Mouse (Mus musculus) intestine, embryonic 14.5 days (tissue): ENCODE results near the gene S100a1. TPM values are rescaled to one million over a fixed set of nuclear protein-coding genes. Genes with fewer than 3 reads are reported as not detected.
A peak's percentile ranks its signal among the peaks of the same experiment; 100 is the strongest.

Experiments used
- ATAC-seq: fragments of 200-750 bp; cut with Nextera tagmentation; replicated peaks from 2 replicates; pipeline ENCODE4 v1.8.0; 2017; ENCODE audit warnings: low read depth, moderate number of reproducible peaks, moderate TSS enrichment, moderate library complexity; ENCODE audit not compliant: low FRiP score, low TSS enrichment
- DNase-seq: peaks from one replicate; pipeline ENCODE4 v3.0.0-alpha.2; 2018; ENCODE audit warnings: low spot score
- H3K27ac ChIP-seq: fragments of 300-500 bp; sonication (generic); 2 replicates; pipeline ENCODE4 v1.5.1; 2014; ENCODE audit warnings: low read depth, mild to moderate bottlenecking, control low read depth
- H3K27me3 ChIP-seq: fragments of 300-500 bp; sonication (generic); replicated peaks from 2 replicates; pipeline ENCODE4 v1.6.1; 2014; ENCODE audit warnings: low read length, control low read depth; ENCODE audit not compliant: control insufficient read depth, insufficient read depth
- H3K36me3 ChIP-seq: fragments of 300-500 bp; sonication (generic); 2 replicates; pipeline ENCODE4 v1.6.1; 2014; ENCODE audit warnings: low read length, control low read depth; ENCODE audit not compliant: control insufficient read depth, insufficient read depth
- H3K4me1 ChIP-seq: fragments of 300-500 bp; sonication (generic); replicated peaks from 2 replicates; pipeline ENCODE4 v1.6.1; 2014; ENCODE audit warnings: low read length, control low read depth, mixed read lengths; ENCODE audit not compliant: control insufficient read depth, insufficient read depth
- H3K4me2 ChIP-seq: fragments of 300-500 bp; sonication (generic); 2 replicates; pipeline ENCODE4 v1.6.1; 2014; ENCODE audit warnings: low read length
- H3K4me3 ChIP-seq: fragments of 300-500 bp; sonication (generic); 2 replicates; pipeline ENCODE4 v1.5.1; 2014; ENCODE audit warnings: low read depth, low read length, control low read depth, mixed read lengths
- H3K9ac ChIP-seq: fragments of 300-500 bp; sonication (generic); 2 replicates; pipeline ENCODE4 v1.6.1; 2014; ENCODE audit warnings: mild to moderate bottlenecking, low read length
- H3K9me3 ChIP-seq: fragments of 300-500 bp; sonication (generic); 2 replicates; pipeline ENCODE4 v1.6.1; 2016; ENCODE audit warnings: low read length, control low read depth; ENCODE audit not compliant: control insufficient read depth
- WGBS: fragments of 180-500 bp; shearing (Covaris S2); extraction: QIAGEN DNeasy Blood & Tissue Kit; methylation state at CpG from one replicate; pipeline ENCODE4 v1.1.7; 2014; 5-methylcytosine and 5-hydroxymethylcytosine counted together
- polyA plus RNA-seq: library from polyadenylated mRNA; unstranded; fragments of >200 nt; fragmentation: Nextera tagmentation; extraction: Ambion mirVana; gene quantifications from 2 replicates; pipeline ENCODE4 v1.2.1, GENCODE M21; 2014

Gene S100a1
- polyA plus RNA-seq, 1 experiment from 2014 or later, result 66.8 TPM

DNA sequence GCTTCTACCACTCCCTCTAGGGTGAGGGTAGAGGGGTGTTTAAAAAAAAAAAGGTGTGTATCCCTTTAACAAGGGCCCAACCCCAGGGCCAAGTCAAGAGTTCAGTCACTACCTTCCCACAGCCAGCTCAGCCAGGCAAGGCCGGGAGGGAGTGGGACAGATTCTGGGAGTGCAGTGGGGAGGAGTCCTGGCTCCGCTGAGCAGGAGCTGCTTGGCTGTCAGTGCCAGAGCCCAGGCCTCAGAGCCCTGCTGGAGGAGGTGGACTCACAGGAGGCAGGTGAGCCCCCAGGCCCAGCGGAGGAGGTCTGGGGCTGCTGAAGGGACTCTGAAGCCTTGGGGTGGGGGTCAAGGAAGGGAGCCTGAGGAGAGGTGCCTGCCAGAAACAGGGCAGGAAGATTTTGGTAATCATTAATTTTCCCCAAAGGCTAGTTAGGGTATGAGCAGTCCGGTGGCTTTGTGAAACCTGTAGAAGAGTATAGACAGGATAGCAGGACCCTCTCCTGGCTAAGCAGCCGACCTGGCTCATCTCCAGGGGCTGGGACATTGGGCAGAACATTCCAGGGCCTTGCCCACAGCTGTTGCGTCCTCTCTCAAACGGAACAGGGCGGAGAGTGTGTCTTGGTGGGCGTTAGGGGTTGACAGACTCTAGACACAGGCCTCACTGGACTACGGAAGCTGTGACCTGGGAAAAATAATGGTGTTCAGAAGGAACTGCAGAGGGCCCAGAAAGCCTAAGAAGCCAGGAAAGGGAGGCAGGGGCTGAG lies 23.1 kb upstream of the S100a1 start, which contains the start of gene S100a16:
TSS of gene S100a16 (plus strand) at position 114 of the 764 bp plus-strand sequence.
- Histone ChIP-seq H3K9ac (no peak within 1 kb of the TSS; the same call in none of the 2 replicates), H3K4me2 (peak within 1 kb of the TSS; percentile 39), H3K4me1 (peaks cover 8% of the 10 kb centered on the region), H3K9me3 (no peaks in the 10 kb centered on the region), H3K36me3 (no peaks in the 10 kb centered on the region), H3K27ac (peak within 1 kb of the TSS; percentile 25; the same call in 1 of the 2 replicates), H3K4me3 (peak within 1 kb of the TSS; percentile 20), H3K27me3 (no peaks in the 10 kb centered on the region)
- 31% methylated on average over 10 of the region's 10 CpGs for WGBS
- DNase-seq (peak; percentile 70), ATAC-seq (peak; percentile 85)

DNA sequence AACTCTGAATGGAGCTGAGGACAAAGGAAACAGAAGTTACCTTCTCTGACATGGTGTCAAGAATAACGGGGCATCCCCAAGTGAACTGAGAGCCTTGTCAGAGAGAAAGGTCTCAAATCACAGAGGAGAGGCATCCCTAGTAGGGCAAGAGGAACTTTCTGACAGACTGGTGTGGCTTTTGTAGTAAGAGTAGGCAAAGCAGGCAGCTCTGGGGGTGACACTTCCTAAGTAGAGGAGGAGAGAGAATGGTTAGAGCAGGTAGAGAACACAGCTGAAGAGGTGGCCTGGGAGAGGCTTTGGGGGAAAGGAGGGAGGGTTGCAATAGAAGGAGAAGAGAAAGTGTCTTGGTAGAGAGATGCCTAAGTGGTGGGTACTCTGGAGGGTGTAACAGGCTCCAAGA lies 21.3 kb upstream of the S100a1 start:
- H3K27ac ChIP-seq, result no peak overlapping the region
- H3K36me3 ChIP-seq, result no peaks in the 10 kb centered on the region
- H3K4me1 ChIP-seq, result peaks cover 8% of the 10 kb centered on the region
- no peak overlapping the region for H3K4me2 ChIP-seq
- H3K9ac ChIP-seq, result no peak overlapping the region
- 83% methylated on average over 1 of the region's 1 CpGs for WGBS
- H3K27me3 ChIP-seq, result no peaks in the 10 kb centered on the region
- H3K4me3 ChIP-seq, result no peak overlapping the region
- ATAC-seq (no peak), DNase-seq (no peak)
- H3K9me3 ChIP-seq, result no peaks in the 10 kb centered on the region

DNA sequence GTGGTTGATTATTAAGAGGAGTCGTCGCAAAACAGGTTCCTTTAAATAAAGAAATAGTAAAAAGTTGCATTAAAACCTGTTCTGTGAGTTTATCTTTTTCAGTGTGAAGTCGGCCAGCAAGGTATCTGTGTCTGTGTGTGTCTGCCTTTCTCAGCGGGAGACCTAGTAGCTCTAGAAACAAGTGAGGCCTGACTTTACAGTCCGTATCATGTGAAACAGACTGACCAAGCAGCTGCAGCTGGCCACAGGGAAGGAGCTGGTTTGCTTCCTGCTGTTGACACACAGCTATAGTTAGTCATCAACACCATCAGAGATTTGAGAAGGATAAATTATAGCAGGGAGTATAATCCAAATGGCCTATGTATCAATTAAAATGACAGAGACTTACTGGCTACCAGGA lies 17.5 kb upstream of the S100a1 start:
- H3K27ac ChIP-seq, result no peak overlapping the region
- no peak for ATAC-seq
- no peak overlapping the region for H3K9ac ChIP-seq
- no peaks in the 10 kb centered on the region for H3K4me1 ChIP-seq
- H3K9me3 ChIP-seq, result no peaks in the 10 kb centered on the region
- H3K4me3 ChIP-seq, result no peak overlapping the region
- H3K36me3 ChIP-seq, result no peaks in the 10 kb centered on the region
- H3K4me2 ChIP-seq, result no peak overlapping the region
- 67% methylated on average over 5 of the region's 5 CpGs for WGBS
- DNase-seq, result no peak
- no peaks in the 10 kb centered on the region for H3K27me3 ChIP-seq

DNA sequence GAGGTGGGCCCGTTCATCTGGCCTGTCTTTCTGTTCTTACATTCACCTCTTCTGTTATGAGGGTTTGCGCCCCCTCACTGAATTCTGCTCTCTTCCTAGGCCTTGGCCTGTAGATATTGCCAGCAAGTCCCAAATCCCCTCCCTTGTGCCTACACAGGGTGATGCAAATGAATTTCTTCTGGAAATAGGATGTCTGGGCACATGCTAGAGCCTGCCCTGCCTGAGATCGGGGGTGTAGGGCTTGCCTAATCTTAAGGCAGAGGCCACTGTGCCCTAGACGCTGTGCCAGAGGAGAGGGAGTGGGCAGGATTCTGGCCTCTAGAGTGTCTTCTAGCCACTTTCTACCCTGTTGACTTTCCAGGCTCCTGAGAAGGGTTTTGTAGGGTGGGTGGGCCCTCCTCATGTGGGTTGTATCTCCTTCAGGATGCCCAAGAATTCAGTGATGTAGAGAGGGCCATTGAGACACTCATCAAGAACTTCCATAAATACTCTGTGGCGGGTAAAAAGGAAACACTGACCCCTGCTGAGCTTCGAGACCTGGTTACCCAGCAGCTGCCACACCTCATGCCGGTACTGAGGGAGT lies 13.2 kb upstream of the S100a1 start:
- H3K9ac ChIP-seq, result no peak overlapping the region
- WGBS, result 80% methylated on average over 7 of the region's 7 CpGs
- H3K9me3 ChIP-seq, result no peaks in the 10 kb centered on the region
- no peak overlapping the region for H3K4me2 ChIP-seq
- no peaks in the 10 kb centered on the region for H3K27me3 ChIP-seq
- H3K4me3 ChIP-seq, result no peak overlapping the region
- ATAC-seq, result no peak
- no peak for DNase-seq
- H3K4me1 ChIP-seq, result no peaks in the 10 kb centered on the region
- no peaks in the 10 kb centered on the region for H3K36me3 ChIP-seq
- H3K27ac ChIP-seq, result no peak overlapping the region

DNA sequence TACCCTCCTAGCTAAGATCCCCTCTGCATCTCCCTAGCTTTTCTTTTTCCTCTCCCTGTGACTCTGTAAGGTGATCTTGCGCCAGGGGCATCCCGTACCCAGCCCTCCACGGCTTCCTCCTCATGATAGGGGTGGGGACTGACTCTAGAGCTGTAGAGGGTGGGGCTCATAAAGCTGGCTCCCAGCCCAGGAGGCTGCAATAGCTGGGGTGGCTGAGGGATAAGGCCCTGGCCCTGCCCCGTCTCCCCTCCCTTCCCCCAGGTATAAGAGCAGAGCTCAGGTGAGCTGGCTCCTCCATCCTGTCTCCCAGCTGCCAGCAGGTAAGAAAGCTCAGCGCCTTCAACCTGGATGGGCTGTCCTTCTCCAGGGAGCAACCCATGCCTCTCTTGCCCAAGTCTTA lies 12.4 kb upstream of the S100a1 start, which contains the start of gene S100a14:
TSS of gene S100a14 (plus strand) at position 277 of the 400 bp plus-strand sequence.
- no peak within 1 kb of the TSS for H3K9ac ChIP-seq
- no peaks in the 10 kb centered on the region for H3K36me3 ChIP-seq
- no peak within 1 kb of the TSS for H3K27ac ChIP-seq
- no peak within 1 kb of the TSS for H3K4me2 ChIP-seq
- no peak within 1 kb of the TSS for H3K4me3 ChIP-seq
- no peaks in the 10 kb centered on the region for H3K4me1 ChIP-seq
- DNase-seq (no peak), ATAC-seq (peak; percentile 87)
- H3K27me3 ChIP-seq, result no peaks in the 10 kb centered on the region
- H3K9me3 ChIP-seq, result no peaks in the 10 kb centered on the region
- WGBS, result 59% methylated on average over 5 of the region's 5 CpGs

DNA sequence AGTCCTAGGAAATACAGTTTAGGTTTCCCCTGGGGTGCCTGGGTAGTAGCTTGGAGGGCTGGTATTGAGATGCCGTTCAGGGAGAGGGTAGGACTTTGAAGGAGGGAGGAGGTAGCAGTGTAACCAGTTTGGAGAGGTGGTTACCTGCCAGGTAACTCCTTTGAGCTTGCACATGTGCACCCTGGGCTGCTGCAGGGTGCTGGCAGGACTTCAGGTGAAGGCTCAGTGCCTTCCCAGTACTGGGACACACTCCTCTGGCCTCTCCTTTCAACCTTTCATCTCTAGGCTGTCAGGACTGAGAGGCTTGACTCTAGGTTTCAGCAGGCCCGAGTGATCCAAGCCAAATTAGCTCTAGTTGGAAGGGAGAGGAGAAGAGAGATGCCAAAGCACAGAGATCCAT lies 11.9 kb upstream of the S100a1 start:
- H3K27me3 ChIP-seq, result no peaks in the 10 kb centered on the region
- H3K4me1 ChIP-seq, result no peaks in the 10 kb centered on the region
- H3K27ac ChIP-seq, result no peak overlapping the region
- no peak overlapping the region for H3K9ac ChIP-seq
- H3K36me3 ChIP-seq, result no peaks in the 10 kb centered on the region
- H3K9me3 ChIP-seq, result no peaks in the 10 kb centered on the region
- no peak for DNase-seq
- WGBS, result 80% methylated on average over 2 of the region's 2 CpGs
- ATAC-seq, result peak; percentile 20; the same call in 1 of the 2 replicates
- no peak overlapping the region for H3K4me2 ChIP-seq
- no peak overlapping the region for H3K4me3 ChIP-seq

DNA sequence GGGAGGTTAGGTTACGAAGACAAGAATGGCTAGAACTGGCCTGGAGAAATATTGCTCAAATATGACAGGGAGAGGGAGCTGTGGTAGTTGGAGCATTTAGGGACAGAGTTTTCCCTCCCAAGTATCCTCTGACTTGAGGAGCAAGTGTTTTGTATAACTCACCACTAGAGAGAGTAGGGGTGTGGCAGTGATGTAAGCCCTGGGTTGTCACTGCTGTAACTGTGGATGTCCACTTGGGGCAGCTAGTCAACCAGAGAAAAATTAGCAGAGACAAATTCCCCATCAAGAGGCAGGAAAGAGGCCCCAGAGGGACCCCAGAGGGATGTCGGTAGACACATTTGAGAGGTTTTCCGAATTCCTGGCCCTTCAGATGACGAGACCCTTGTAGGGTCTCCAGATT lies 11.2 kb upstream of the S100a1 start:
- 56% methylated on average over 4 of the region's 4 CpGs for WGBS
- no peak overlapping the region for H3K27ac ChIP-seq
- no peak overlapping the region for H3K9ac ChIP-seq
- no peaks in the 10 kb centered on the region for H3K36me3 ChIP-seq
- ATAC-seq (no peak), DNase-seq (no peak)
- no peaks in the 10 kb centered on the region for H3K9me3 ChIP-seq
- H3K4me2 ChIP-seq, result no peak overlapping the region
- H3K4me3 ChIP-seq, result no peak overlapping the region
- no peaks in the 10 kb centered on the region for H3K27me3 ChIP-seq
- H3K4me1 ChIP-seq, result no peaks in the 10 kb centered on the region

DNA sequence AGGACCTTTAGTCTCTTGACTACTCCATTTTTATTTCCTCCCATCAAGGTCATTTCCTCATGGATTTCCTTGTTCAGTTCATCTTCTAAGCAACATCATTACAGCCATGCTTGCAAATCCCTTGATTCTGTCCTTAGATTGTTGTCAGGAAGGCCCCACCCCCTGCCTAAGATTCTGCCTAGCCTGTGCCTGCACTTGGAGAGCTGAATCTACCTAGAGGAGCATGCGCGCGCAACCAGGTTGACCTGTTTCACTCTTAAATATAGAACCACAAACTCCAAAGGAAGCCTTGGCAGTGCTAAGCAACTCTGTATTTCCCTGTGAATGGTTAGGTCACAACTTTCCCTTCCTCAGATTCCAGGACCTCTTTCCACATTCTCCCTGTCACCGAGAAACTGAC lies 3.5 kb upstream of the S100a1 start:
- ATAC-seq, result no peak
- peaks cover 7% of the 10 kb centered on the region; the same call in 1 of the 2 replicates for H3K4me1 ChIP-seq

More for the DNA sequence above, 3.5 kb upstream of the S100a1 start:
- H3K36me3 ChIP-seq, result no peaks in the 10 kb centered on the region
- H3K4me2 ChIP-seq, result no peak overlapping the region
- no peak overlapping the region for H3K27ac ChIP-seq
- no peaks in the 10 kb centered on the region for H3K27me3 ChIP-seq
- H3K9me3 ChIP-seq, result no peaks in the 10 kb centered on the region
- DNase-seq, result no peak
- 70% methylated on average over 4 of the region's 4 CpGs for WGBS
- no peak overlapping the region for H3K9ac ChIP-seq
- no peak overlapping the region for H3K4me3 ChIP-seq
